Mouse (Mus musculus): ENCODE measurements around the gene Iqcg. TPM values are rescaled to one million over a fixed set of nuclear protein-coding genes. Genes with fewer than 3 reads are reported as not detected.

Iqcg gene
- total RNA-seq, 2 experiments from 2014 or later, result 1.3 to 2.5 TPM

DNA sequence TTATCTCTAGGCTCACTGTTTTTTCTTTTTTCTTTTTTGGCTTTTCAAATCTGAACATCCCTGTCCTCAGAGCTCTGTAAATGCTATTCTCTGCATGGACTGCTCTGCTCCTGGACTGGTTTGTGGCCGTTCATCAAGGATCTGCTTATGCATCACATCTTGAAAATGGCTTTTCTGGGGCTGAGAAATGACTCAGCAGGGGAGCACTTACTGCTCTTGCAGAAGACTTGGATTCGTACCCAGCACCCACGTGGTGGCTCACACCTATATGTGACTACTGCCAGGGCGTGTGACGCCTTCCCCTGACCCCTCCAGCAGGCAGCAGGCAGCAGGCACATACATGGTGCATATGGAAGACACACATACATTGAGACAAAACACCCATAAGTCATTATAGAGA, 63.9 kb downstream of the Iqcg start:
- no peak for ATAC-seq (replicated peaks; ENCODE audit: poor library complexity)

DNA sequence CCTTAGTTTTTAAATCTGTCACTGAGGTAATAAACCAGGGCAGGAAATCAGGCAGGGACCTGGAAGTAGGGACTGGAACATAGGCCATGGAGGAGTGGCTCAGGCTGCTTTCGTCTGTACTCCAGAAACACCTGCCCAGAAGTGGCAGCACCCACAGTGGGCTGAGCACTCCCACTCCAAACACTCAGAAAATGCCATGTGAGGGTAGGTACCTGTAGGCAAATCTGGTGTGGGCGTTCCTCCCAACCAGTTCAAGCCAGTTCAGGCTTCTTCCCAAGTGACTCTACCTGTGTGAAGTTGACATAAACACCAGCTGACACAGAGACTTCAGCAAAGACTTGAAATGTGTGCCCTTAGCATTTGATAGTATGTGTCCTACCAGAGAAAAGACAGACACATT, 71.4 kb downstream of the Iqcg start:
- no peak for ATAC-seq (replicated peaks; ENCODE audit: poor library complexity)

DNA sequence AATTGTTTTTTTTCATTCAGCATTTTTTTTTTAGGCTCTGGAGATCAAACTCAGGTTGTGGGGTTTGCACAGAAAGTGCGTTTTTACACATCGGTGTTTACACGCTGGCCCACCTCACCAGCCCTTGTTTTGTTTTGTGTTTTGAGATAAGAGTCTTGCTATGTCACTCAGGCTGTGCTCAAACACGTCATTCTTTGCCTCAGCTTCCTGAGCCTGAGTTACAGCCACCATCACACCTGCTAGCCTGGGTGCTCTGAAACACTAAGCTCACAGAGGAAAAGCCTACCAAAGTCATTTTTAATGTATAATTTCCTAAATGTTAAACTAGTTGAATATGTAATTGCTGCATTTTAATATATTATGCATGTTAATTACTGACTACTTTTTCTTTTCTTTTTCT, 74.6 kb downstream of the Iqcg start:
- no peak for ATAC-seq (replicated peaks; ENCODE audit: poor library complexity)

DNA sequence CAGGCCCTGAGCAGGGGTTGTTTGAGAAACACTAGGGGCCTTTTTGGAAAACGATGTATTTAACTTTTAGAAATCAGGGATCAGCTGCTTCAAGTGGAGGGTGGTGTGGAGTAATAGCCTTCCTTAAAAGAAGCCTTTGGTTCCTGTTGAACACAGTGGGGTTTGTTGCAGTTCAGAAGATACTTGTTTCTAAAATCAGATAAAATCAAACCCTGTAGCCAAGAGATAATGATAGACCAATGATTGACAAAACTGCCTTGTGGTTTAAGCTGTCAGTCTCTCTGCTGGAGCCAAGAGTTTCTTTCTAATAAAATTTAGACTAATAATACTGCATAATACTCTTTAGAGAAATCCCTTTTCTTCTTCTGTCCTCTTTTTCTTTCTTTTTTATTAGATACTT, 75.8 kb downstream of the Iqcg start:
- ATAC-seq (replicated peaks; ENCODE audit: poor library complexity), result no peak

DNA sequence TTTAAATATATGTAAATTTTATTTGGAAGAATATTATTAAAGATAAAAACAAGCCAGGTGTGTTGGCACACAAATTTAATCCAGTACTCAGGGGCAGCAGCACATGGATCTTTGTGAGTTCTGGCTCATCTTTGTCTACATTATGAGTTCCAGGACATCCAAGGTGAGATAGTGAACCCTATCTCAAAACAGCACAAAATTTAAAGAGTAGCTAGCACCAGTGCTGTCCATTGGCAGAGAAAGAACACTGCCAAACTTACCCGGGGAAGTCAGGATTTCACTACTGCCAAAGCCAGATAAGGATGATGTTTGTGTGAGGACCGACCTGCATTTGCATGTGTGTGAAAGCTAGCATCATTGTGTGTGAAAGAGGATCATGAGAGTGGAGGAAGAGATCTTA, 83.0 kb downstream of the Iqcg start:
- peak; percentile 79 for ATAC-seq (replicated peaks; ENCODE audit: poor library complexity)

DNA sequence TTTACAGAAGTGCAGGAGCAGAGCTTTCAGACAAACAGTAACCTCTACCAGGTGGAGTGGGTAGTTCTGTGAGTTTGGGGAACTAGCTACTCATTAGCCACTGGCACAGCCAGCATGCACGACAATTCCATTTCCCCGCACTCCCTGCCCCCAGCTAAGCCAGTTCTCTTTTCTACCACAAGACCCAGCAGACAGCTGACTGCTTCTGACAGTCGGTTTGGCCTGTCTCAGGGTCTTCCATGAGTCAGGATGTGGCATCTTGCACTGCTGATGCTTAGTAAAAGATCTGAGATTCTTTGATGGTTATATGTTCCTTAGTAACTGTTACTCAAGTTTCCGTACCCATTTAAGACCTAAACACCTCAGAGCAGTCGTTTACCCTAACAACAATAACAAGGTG, 83.5 kb downstream of the Iqcg start:
- ATAC-seq (replicated peaks; ENCODE audit: poor library complexity), result peak; percentile 68

Other genes with a start within 250 kb of the Iqcg start
- gene Smbd1, start 245.7 kb downstream of the Iqcg start, total RNA-seq (2015), result not detected in 2 replicates
- not detected in 2 replicates for gene Smbd1, start 245.7 kb downstream of the Iqcg start, total RNA-seq (2017)
- gene Fyttd1, start 178.7 kb downstream of the Iqcg start, total RNA-seq (2015), result 31.3 and 39.0 TPM in 2 replicates
- gene Fyttd1, start 178.7 kb downstream of the Iqcg start, total RNA-seq (2017), result 51.3 and 70.4 TPM in 2 replicates
- gene Rubcn, start 178.5 kb downstream of the Iqcg start, total RNA-seq (2015), result 7.6 and 8.2 TPM in 2 replicates
- 11.3 and 11.4 TPM in 2 replicates for gene Rubcn, start 178.5 kb downstream of the Iqcg start, total RNA-seq (2017)
- 16.6 and 21.5 TPM in 2 replicates for gene Lrch3, start 142.1 kb downstream of the Iqcg start, total RNA-seq (2015)
- gene Lrch3, start 142.1 kb downstream of the Iqcg start, total RNA-seq (2017), result 14.5 and 20.2 TPM in 2 replicates
- gene Rpl35a, start 235 bp upstream of the Iqcg start, total RNA-seq (2015), result 2,569 and 2,723 TPM in 2 replicates
- gene Rpl35a, start 235 bp upstream of the Iqcg start, total RNA-seq (2017), result 1,815 and 2,269 TPM in 2 replicates
- gene Lmln, start 6.3 kb upstream of the Iqcg start, total RNA-seq (2015), result 1.4 and 2.0 TPM in 2 replicates
- 2.4 and 4.6 TPM in 2 replicates for gene Lmln, start 6.3 kb upstream of the Iqcg start, total RNA-seq (2017)
- 8.7 and 9.3 TPM in 2 replicates for gene Osbpl11, start 128.9 kb upstream of the Iqcg start, total RNA-seq (2015)
- 17.2 and 17.7 TPM in 2 replicates for gene Osbpl11, start 128.9 kb upstream of the Iqcg start, total RNA-seq (2017)
- gene Snx4, start 195.2 kb upstream of the Iqcg start, total RNA-seq (2015), result 71.2 TPM in 2 replicates
- 76.7 and 86.1 TPM in 2 replicates for gene Snx4, start 195.2 kb upstream of the Iqcg start, total RNA-seq (2017)

All from megakaryocyte progenitor cell, adult 5-6 weeks (primary cell).